Mouse (Mus musculus) gastrocnemius, postnatal 10 days (tissue): ENCODE results near the gene Tmem45a. TPM values are rescaled to one million over a fixed set of nuclear protein-coding genes. Genes with fewer than 3 reads are reported as not detected.
"Not testable (repeated sequence)": the region's sequence is repeated elsewhere in the genome, so short reads cannot be mapped to it uniquely, and the experiment has no call there.

Source experiments
- DNase-seq: peaks from one replicate; pipeline ENCODE4 v3.0.0; 2021; ENCODE audit warnings: mixed read lengths
- long read RNA-seq, 2 experiments: library from polyadenylated mRNA; stranded (forward); transcript quantifications; one replicate each; pipeline ENCODE4 v2.0.0; 2021
- total RNA-seq, 2 experiments: library from RNA; stranded (reverse); gene quantifications; 2 replicates each; pipeline ENCODE4 v1.2.3; 2021

Gene Tmem45a
- total RNA-seq: 10 to 100 TPM; 13.6 to 15.2 TPM
- long read RNA-seq, experiment 1, transcript Tmem45a-201 (6 exons, 2,701 nt): major isoform, 14 of 15 reads
- long read RNA-seq, experiment 1, partial matches to known transcripts: 0 of 15 reads
- long read RNA-seq, experiment 1, other reads (novel, unspliced or antisense): 1 of 15 reads
- long read RNA-seq, experiment 2, transcript Tmem45a-201 (6 exons, 2,701 nt): major isoform, 8 of 8 reads
- long read RNA-seq, experiment 2, partial matches to known transcripts: 0 of 8 reads
- long read RNA-seq, experiment 2, other reads (novel, unspliced or antisense): 0 of 8 reads

- DNase-seq: peak; percentile 89
Observed at GRCm38 (mm10) chr16:56885824-56886615, at the start of gene Tmem45a. TSS of gene Tmem45a (minus strand) at chr16:56886166.

DNA sequence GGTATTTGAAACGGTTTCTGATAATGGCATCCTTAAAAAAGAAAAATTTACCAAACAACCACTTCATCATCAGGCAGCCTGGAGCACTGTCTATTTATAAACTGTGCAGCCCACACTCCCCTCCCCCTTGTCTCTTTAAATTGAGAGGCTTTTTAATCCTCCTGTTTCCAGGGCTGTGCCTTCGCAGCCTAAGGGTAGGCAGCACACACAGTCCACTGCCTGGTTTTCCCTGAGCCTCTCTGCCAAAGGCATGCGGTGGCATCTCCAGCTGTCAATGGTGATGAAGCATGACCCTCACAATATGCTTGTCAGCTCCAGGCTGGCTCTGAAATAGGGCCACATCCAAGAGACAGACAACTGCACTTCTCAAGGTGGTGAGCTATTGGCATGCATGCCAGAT, 42.1 kb upstream of the Tmem45a start, which contains the start of gene Lnp1:
Gene Lnp1, minus strand, starts transcription at position 39 of the 400 bp plus-strand sequence.
- no peak for DNase-seq

GRCm38 (mm10) chr16:56920102-56920657, 34.2 kb upstream of the Tmem45a start:
- no peak for DNase-seq

DNA sequence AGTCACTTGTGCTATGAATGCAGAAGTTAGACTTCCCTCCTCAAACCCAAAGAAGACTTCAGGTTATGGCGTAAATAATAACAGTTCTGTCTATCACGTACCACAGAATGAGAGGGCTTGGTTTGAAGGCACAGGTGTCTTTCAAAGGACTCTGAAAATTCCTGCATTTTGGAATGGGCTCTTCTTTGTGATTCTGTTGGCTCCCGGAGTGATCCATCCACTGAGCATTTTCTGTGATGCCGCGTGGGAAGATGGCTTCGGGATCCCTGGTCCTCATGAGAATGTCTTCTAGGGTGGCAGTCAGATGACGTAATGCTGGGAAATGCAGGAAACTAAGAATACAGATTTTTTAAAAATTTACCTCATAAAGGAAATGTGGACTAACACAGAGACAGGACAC, 31.3 kb upstream of the Tmem45a start:
- DNase-seq: no peak

GRCm38 (mm10) chr16:56908986-56909385, 23.0 kb upstream of the Tmem45a start:
- no peak for DNase-seq

DNA sequence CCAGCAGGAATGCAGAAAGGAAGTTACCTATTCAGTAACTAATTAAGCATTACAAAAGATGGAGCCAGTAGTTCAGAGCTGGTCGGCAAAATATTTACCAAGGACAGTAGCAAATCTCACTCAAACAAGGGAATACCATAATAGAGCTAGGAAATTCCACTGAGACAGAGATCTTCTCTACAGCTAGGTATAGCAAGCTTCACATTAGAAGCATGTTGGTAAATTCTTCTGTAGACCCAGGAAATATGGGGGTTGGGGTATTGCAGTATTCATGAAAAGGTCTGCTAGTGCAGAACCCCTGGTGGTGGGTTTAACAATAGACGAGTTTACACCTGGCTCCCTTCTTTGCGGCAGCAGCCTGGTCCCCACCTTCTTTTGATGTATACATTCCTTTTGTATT, 16.2 kb upstream of the Tmem45a start:
- DNase-seq: not testable (repeated sequence)

GRCm38 (mm10) chr16:56891583-56891982, 5.6 kb upstream of the Tmem45a start:
- no peak for DNase-seq

- no peak for DNase-seq
Observed at GRCm38 (mm10) chr16:56886616-56887116, 700 bp upstream of the Tmem45a start.

- no peak for DNase-seq
Observed at GRCm38 (mm10) chr16:56884811-56885210, 1.2 kb downstream of the Tmem45a start.

DNA sequence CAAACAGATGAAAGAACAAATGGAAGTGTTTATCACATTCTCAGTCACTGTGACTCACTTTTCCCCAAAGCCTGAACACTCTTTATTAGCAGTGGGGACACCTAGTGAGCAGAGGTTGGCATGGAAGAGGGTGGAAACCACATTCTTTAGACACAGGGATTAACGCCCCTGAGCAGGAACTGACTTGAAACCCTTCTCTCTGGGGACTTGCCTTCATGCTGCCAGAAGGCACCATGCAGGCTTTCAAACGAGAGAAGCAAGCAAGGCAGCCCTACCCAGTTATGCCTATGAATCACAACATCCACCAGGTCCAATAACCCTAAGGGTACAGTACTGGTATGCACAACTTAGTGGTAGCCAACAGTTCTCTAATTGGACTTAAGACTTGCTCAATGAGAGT, 12.6 kb downstream of the Tmem45a start:
- DNase-seq: no peak

- DNase-seq: no peak
Observed at GRCm38 (mm10) chr16:56870458-56870857, 15.5 kb downstream of the Tmem45a start.

DNA sequence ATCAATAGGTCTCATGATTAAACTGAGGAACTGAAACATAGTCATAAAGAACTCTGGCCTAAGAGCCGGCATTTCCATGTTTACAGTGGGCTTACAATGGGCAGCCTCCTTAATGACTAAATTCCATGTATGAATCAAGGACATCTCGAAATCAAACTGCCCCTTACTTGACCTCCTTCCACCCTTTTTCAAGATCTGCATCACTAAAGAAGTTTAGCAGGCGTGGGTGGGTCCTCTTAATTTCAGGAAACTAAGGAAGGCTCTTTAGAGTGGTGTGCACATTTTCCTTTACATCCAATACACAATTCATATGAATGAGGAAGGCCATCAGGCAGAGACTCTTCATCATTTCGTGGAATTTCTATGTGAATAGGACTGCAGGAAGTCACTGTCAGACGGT, 17.6 kb downstream of the Tmem45a start:
- no peak for DNase-seq

DNA sequence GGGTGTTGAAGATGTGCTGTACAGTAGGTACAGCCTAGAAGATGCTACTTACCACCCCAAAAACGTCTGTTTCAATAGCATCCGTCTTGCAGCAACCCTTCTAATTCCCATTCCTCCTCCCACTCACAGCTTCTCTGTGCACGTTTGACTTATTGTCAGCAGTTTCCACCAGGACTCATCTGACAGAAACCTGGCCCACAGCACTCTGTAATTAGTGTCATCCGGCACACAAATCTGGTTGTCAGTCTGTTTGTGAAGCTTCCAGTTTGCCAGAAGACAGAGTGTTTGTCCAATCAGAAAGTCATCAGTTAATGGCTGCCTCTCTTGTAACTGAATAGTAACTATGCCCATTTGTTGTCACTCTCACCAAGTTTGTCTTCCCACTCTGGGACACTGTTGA, 18.4 kb downstream of the Tmem45a start:
- DNase-seq: no peak

- peak; percentile 27 for DNase-seq
Observed at GRCm38 (mm10) chr16:56852841-56853587, 33.0 kb downstream of the Tmem45a start.

DNA sequence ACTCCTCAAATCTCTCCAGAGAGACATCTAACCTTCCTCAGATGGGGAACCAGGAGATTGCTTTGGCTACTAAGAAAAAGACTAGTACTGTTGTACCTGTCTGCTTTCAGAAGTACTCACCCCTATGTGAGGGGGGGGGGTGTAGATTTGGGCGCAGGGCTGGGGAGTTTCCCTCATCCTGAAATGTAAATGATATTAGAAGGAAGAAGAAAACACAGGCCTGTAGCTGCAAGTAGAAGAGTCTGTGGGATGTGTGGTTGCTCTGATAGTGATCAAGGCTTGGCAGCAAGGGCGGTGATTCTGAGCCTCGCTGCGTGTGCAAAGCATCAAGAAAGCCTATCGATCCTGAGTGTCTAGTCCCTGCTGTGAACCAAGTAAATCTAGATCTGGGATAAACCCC, 43.0 kb downstream of the Tmem45a start:
- no peak for DNase-seq

DNA sequence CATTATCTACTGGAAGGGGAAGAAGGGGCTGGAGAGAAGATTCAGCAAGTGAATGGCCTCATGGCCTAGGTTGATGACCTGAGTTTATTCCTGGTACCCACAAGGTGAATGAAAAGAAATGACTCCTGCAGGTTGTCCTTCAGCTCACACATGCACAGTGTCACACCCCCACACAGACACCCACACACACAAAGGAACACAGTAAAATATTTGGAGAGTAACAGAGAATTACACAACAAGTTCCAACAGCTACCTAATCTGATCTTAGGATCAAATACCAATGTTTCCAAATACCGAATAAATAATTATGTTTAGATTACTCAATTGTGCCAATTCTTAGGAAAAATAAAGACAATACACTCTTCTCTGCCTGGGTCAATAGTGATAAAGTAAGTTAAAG, 52.7 kb downstream of the Tmem45a start:
- DNase-seq: no peak

DNA sequence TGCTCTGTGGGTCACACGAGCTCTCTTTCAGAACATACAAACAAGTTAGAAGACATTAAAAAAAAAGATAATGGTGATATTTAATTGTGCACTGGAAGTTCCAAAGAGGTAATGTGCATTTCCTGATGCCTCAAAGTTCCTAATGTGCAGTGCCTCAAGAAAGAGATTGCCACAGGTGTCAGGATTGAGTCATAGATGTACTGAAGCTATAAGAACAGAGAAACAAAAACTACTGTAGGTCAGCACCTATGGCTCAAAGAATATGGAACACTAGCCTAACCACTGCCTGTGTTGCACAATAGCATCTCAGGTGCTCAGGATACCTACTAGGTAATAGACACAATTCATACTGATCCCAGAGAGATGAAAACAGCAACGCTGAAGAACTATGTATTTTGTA, 54.0 kb downstream of the Tmem45a start:
- DNase-seq: no peak

- no peak for DNase-seq
Observed at GRCm38 (mm10) chr16:56801370-56802109, 84.4 kb downstream of the Tmem45a start.

- no peak for DNase-seq
Observed at GRCm38 (mm10) chr16:56800946-56801345, 85.0 kb downstream of the Tmem45a start.

DNA sequence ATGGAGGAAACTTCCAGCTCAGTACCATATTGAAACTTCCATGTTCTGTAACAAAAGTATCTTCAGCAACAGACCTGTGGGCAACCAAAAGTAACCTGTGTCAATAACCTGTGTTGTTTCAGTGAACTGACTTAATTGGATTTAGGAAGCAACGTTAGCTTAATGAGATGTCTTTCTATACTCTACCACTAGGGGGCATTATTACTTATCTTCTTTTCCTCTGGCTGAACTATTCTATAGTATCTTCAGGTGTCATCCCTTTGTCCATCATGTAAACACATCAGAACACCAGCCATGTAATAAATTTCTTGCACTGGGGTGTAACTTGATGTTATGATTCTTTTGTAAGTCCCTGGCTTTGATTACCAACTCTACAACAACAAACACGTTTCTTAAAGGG, 85.5 kb downstream of the Tmem45a start:
- DNase-seq: no peak

DNA sequence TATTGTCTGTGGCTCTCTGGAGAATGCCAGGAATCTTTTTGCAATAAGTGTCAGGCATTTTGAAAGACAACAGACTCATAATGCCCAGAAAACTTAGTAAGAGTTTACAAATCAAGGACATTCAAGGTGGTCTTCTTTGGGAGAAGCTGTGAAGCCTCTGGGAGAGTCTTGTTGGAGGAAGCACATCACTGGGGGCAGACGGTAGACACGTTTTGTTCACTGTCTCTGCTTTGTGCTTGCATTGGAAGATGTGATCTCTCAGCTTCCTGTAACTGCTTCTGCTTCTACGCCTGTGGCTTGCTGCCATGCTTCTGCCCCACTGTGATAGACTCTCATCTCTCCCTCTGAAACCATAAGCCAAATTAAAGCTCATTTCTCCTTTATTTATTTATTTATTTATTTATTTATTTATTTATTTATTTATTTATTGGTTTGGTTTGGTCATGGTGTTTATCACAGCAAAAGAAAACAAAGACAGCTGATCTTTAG, 86.4 kb downstream of the Tmem45a start:
- no peak for DNase-seq
